Mouse (Mus musculus): ENCODE measurements at regions not wholly inside any gene's neighbourhood (a gene's known extent, or its start where the extent isn't known, plus 50 kb on each side); places are given as distances from the start of the nearest gene placed in this dataset.

DNA sequence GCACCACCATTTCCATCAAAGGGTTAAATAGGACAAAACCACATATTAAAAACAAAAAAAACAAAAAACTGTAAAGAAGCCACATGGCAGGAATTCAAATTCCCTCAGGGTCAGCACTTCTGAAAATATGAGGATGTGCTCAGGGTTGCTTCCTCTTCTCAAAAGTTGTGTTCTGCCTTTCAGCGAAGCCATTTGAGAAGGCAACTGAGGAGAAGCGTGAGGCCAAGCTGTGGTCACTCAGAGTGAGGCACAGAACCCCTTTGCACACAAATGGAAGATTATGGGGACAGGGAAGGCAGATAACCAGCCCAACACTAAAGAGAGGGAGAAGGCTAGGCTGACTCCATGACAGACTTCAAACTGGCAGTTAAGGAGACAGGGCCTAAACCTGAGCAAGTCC is 142.8 kb upstream of the Jade1 start:
- DNase-seq (ENCODE audit: low read depth), result no peak

GRCm38 (mm10) chr3:41408821-41409737 is 146.5 kb upstream of the Jade1 start:
- DNase-seq (ENCODE audit: low read depth), result peak; percentile 46

- peak; percentile 76 for DNase-seq (ENCODE audit: low read depth)
These were observed 147.1 kb upstream of the Jade1 start for GRCm38 (mm10) chr3:41408423-41408820.

DNA sequence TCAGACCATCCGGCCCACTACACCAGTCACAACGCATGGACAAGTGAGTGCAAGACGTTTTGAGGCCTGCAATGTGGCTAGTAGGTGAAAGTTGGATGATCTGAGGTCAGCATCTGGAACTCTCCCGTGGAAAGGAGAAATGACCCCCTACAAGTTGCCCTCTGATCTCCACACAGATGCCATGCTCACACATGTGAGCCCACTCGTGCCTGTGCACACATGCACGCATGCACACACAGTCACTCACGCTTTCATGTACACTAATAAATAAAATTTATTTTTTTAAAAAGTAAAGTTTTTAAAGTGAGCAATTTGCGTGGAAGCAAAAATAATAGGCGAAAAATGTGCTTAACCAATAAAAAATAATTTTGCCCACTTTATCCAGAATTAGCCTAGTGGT is 147.5 kb upstream of the Jade1 start:
- no peak for DNase-seq (ENCODE audit: low read depth)

GRCm38 (mm10) chr3:41407520-41407919 is 148.0 kb upstream of the Jade1 start:
- no peak for DNase-seq (ENCODE audit: low read depth)

DNA sequence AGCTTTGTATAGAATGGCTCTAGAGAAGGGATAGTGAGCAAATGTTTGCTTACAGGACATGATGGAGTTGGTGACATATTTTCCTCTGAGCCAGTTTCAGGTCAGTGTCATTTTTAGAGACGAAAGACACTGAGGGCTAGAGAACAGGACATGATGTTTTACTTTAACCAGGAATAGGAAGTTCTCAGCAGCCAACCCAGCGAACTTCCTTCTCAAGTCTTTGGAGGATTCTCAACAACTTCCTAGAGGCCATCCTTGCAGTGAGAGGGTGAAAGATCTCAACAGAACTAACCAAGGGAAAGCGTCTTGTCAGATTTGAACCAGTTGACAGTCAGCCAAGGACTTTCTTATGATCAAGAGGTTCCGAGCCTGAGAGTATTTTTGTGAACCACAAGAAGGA is 153.7 kb upstream of the Jade1 start:
- no peak for DNase-seq (ENCODE audit: low read depth)

- DNase-seq (ENCODE audit: low read depth), result no peak
These were observed 165.7 kb upstream of the Jade1 start for GRCm38 (mm10) chr3:41389868-41390267.

DNA sequence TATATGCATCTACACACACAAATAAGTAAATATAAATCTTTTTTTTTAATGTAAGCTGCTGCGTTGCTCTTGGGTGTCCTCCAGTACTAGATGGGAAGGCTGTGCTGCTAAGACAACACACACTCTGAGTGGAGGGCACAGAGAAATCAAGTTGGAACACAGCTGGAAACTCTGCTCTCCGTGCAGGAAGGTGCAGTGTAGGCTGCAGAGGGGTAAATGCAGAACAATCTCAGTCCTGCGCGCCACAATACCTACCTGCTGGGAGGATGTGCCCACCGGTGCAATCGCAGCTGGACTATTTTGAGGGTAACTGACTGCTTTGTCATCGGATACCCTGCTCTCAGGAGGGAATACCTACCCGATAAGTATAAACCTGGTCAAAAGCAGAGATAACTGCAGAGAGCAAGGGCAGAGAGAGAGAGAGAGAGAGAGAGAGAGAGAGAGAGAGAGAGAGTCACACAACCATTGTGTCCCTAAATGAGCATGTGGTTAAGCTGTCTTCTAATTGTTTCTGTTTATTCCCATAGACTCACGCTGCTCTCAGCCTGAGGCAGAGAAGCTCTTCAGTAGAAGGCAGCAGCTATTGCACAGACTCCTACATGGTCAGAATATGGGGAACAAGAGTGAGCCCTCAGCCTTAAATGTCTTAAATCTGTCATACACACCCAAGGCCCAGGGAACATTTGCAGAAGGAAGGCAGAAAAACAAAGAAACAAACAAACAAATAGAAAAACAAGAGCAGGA is 167.9 kb upstream of the Jade1 start:
- DNase-seq (ENCODE audit: low read depth), result no peak

DNA sequence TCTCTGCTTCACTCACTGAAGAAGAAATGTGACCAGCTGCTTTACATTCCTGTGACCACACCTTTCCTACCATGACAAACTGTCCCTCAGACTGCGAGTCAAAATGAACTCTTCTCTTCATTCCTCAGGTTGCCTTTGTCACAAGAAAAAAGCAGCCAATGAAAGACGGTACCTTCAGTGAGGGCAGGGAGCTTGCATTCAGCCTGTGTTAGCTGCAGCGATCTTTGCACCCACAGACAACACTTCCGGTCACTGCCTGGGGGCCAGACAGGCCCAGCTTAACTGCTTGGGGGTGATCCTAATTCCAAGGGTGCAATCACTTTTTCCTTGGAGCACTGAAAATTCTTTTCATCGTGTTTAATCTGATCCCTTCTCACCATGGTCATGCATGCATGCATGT is 169.2 kb upstream of the Jade1 start:
- DNase-seq (ENCODE audit: low read depth), result no peak

DNA sequence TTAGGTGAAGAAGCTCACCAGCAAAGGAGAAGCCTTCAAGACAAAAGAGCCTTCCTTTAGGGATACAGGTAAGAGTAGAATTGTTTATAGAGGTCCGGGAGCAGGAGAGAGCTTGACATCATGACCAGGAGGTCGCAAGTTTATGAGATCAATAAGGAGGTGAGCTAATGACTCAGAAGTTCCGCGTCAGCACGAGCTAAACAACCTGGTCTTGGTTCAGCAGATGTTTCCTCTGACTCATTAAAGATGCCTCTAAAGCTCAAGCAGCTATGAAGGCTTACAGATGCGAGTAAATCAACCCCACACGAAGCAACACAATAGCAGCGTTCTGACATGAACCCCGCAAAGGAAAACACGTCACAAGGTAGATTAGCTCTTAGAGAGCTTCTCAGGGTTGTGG is 171.1 kb upstream of the Jade1 start:
- DNase-seq (ENCODE audit: low read depth), result no peak

GRCm38 (mm10) chr3:41378576-41378975 is 177.0 kb upstream of the Jade1 start:
- DNase-seq (ENCODE audit: low read depth), result no peak

- no peak for DNase-seq (ENCODE audit: low read depth)
These were observed 177.6 kb upstream of the Jade1 start for GRCm38 (mm10) chr3:41377826-41378406.

- DNase-seq (ENCODE audit: low read depth), result no peak
These were observed 178.5 kb upstream of the Jade1 start for GRCm38 (mm10) chr3:41376848-41377582.

DNA sequence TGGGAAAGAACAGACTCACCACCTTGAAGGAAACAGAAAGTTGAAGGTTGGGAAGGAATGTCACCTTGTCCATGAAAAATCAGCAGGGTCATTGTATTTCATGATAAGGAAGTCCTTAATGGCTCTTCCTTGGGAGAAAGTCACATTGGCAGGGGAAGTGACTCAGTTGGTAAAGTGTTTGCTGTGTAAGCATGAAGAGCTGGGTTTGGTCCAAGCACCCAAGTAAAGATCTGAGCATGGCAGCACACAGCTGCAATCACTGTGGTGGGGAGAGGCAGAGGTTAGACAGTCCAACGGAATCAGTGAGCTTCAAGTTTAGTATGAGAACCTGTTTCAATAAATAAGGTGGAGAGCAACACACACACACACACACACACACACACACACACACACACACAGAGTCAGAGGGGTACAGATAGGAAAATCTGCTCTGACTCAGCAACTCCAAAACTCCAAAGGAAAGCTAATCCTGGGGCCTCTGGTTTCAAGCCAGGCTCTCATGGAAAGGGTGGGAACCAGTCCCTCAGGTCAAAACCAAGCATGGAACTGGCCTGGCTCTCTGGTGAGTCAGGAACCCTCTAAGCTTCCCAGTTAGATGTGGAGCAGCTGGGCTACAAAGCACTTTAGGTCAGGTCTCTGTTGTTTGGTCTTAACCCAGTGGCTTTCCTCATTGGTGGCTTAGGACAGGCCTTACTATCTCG is 180.2 kb upstream of the Jade1 start:
- DNase-seq (ENCODE audit: low read depth), result no peak

- no peak for DNase-seq (ENCODE audit: low read depth)
These were observed 182.3 kb upstream of the Jade1 start for GRCm38 (mm10) chr3:41373198-41373597.

- no peak for DNase-seq (ENCODE audit: low read depth)
These were observed 187.0 kb upstream of the Jade1 start for GRCm38 (mm10) chr3:41368351-41369101.

DNA sequence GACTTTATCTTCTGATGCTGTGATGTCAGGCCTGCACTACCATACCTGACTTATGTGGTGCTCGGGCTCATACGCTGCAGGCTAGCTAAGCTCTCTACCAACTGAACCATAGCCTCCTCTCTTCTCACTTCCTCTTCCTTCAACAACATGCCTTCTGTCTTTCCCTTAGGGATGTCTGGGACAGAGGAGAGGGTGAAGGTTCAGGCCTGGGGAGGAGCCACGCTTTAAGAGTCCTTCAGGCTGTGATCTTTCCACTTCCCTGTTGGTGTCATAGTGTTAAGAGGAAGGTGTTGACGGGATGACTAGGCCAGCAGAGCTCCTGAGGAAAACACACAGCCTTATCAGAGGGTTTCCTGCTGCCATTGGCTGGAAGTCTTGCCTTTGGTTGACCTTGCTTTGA is 188.8 kb upstream of the Jade1 start:
- no peak for DNase-seq (ENCODE audit: low read depth)

GRCm38 (mm10) chr3:41366264-41366663 is 189.3 kb upstream of the Jade1 start:
- no peak for DNase-seq (ENCODE audit: low read depth)

GRCm38 (mm10) chr3:41365145-41365830 is 190.2 kb upstream of the Jade1 start:
- DNase-seq (ENCODE audit: low read depth), result no peak

DNA sequence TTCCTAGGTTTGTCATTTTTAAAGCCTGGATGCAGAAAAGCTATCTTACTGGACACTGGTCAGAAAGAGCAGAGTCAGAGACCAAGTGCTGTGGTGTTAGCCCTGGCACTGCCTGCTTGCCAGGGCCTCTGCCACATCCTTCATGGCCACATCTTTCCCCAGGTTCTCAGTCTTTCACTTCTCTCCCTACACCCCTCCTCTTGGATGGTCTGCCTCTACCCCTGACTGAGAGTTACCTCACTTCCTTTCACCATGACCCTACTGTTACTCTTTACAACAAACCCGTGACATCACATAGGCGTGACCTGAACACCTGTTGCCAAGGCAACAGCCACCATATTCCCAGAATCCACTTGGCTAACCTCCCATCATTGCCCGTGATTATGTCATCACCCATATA is 191.6 kb upstream of the Jade1 start:
- no peak for DNase-seq (ENCODE audit: low read depth)
